Mouse (Mus musculus) thymus, adult 2 months (tissue): ENCODE data around the gene Psmb10. TPM values are rescaled to one million over a fixed set of nuclear protein-coding genes. Genes with fewer than 3 reads are reported as not detected.
"Not testable (repeated sequence)": the region's sequence is repeated elsewhere in the genome, so short reads cannot be mapped to it uniquely, and the experiment has no call there.

ENCODE experiments used
- DNase-seq: peaks from one replicate; pipeline ENCODE4 v3.0.0; 2021
- H3K27ac ChIP-seq: fragments of 200-500 bp; 2 replicates; pipeline ENCODE4 v1.5.1; 2012; ENCODE audit warnings: low read length, control low read depth; ENCODE audit not compliant: control insufficient read depth, insufficient read depth
- H3K27me3 ChIP-seq: fragments of 200-500 bp; 2 replicates; pipeline ENCODE4 v1.6.1; 2012; ENCODE audit warnings: mild to moderate bottlenecking, low read length, moderate library complexity, mixed read lengths; ENCODE audit not compliant: control insufficient read depth, insufficient read depth
- H3K36me3 ChIP-seq: fragments of 200-500 bp; 2 replicates; pipeline ENCODE4 v1.6.1; 2012; ENCODE audit warnings: mild to moderate bottlenecking, low read length, moderate library complexity; ENCODE audit not compliant: control insufficient read depth, insufficient read depth
- H3K4me1 ChIP-seq: fragments of 200-500 bp; replicated peaks from 2 replicates; pipeline ENCODE4 v1.6.1; 2012; ENCODE audit warnings: low read length; ENCODE audit not compliant: control insufficient read depth, insufficient read depth
- H3K4me3 ChIP-seq: fragments of 200-500 bp; 2 replicates; pipeline ENCODE4 v1.5.1; 2012; ENCODE audit warnings: mild to moderate bottlenecking, low read length, control low read depth, moderate library complexity; ENCODE audit not compliant: control insufficient read depth, insufficient read depth
- CTCF ChIP-seq: fragments of 200-500 bp; IDR thresholded peaks from 2 replicates; pipeline ENCODE4 v1.5.1; 2012; ENCODE audit warnings: mild to moderate bottlenecking, control low read depth, low read length, moderate library complexity, borderline replicate concordance; ENCODE audit not compliant: control insufficient read depth, poor library complexity, insufficient read depth; ENCODE audit errors: extremely low read depth
- POLR2A ChIP-seq: fragments of 200-500 bp; IDR thresholded peaks from 2 replicates; pipeline ENCODE4 v1.6.1; 2012; ENCODE audit warnings: mild to moderate bottlenecking, low read length, control low read depth, moderate library complexity; ENCODE audit not compliant: control insufficient read depth, poor library complexity, insufficient read depth; ENCODE audit errors: extremely low read depth
- WGBS: fragments of 180-500 bp; shearing (Covaris S2); methylation state at CpG from one replicate; pipeline ENCODE4 v1.1.7; 2018; 5-methylcytosine and 5-hydroxymethylcytosine counted together
- polyA plus RNA-seq: library from polyadenylated mRNA; depleted of rRNA; stranded (reverse); fragments of >200 nt; gene quantifications from 2 replicates; pipeline ENCODE4 v1.2.3, GENCODE M21; 2012; rRNA removed

Psmb10 gene
- 375 and 484 TPM in 2 replicates for polyA plus RNA-seq

- Histone ChIP-seq H3K4me3 (peak within 1 kb of the TSS; percentile 87), H3K4me1 (peaks cover 15% of the 10 kb centered on the region), H3K27me3 (no peaks in the 10 kb centered on the region), H3K36me3 (no peaks in the 10 kb centered on the region), H3K27ac (peak within 1 kb of the TSS; percentile 91)
- peak; percentile 49 for DNase-seq
- no peak for TF ChIP-seq POLR2A
- no peak for TF ChIP-seq CTCF
- 6% methylated on average over 4 of the region's 4 CpGs for WGBS
Observed at GRCm38 (mm10) chr8:105938306-105938669, at the start of gene Psmb10. TSS of gene Psmb10 (minus strand) at chr8:105938444.

GRCm38 (mm10) chr8:105983406-105983805 is 45.2 kb upstream of the Psmb10 start:
- not testable (repeated sequence) for H3K27me3 ChIP-seq, H3K36me3 ChIP-seq, H3K4me3 ChIP-seq, DNase-seq, H3K4me1 ChIP-seq, H3K27ac ChIP-seq
- WGBS = 35% methylated on average over 11 of the region's 11 CpGs

- no peaks in the 10 kb centered on the region for H3K27me3 ChIP-seq
- no peak overlapping the region for H3K27ac ChIP-seq
- TF ChIP-seq CTCF (no peak), POLR2A (no peak)
- H3K4me1 ChIP-seq = peaks cover 4% of the 10 kb centered on the region; the same call in 1 of the 2 replicates
- no peak for DNase-seq
- H3K36me3 ChIP-seq = no peaks in the 10 kb centered on the region
- WGBS = 89% methylated on average over 1 of the region's 1 CpGs
- no peak overlapping the region for H3K4me3 ChIP-seq
Observed at GRCm38 (mm10) chr8:105981146-105981545, 42.9 kb upstream of the Psmb10 start.

GRCm38 (mm10) chr8:105979325-105979724 is 41.1 kb upstream of the Psmb10 start, which contains the start of gene Dpep3:
TSS of gene Dpep3 (minus strand) at chr8:105979429.
- no peak for DNase-seq
- H3K27ac ChIP-seq = no peak within 1 kb of the TSS
- H3K27me3 ChIP-seq = no peaks in the 10 kb centered on the region
- H3K4me1 ChIP-seq = peaks cover 4% of the 10 kb centered on the region; the same call in 1 of the 2 replicates
- WGBS = 95% methylated on average over 15 of the region's 15 CpGs
- no peak for TF ChIP-seq POLR2A
- TF ChIP-seq CTCF = no peak
- H3K4me3 ChIP-seq = no peak within 1 kb of the TSS
- no peaks in the 10 kb centered on the region for H3K36me3 ChIP-seq

GRCm38 (mm10) chr8:105975363-105975762 is 37.1 kb upstream of the Psmb10 start:
- H3K27ac ChIP-seq = no peak overlapping the region
- H3K36me3 ChIP-seq = no peaks in the 10 kb centered on the region
- WGBS = 83% methylated on average over 7 of the region's 7 CpGs
- H3K4me3 ChIP-seq = no peak overlapping the region
- H3K27me3 ChIP-seq = no peaks in the 10 kb centered on the region
- no peak for DNase-seq
- no peaks in the 10 kb centered on the region for H3K4me1 ChIP-seq
- no peak for TF ChIP-seq CTCF
- TF ChIP-seq POLR2A = no peak

GRCm38 (mm10) chr8:105971019-105971720 is 32.9 kb upstream of the Psmb10 start:
- DNase-seq = no peak
- H3K27me3 ChIP-seq = no peaks in the 10 kb centered on the region
- no peak for TF ChIP-seq POLR2A
- TF ChIP-seq CTCF = no peak
- H3K4me1 ChIP-seq = peaks cover 10% of the 10 kb centered on the region
- no peak overlapping the region for H3K4me3 ChIP-seq
- 91% methylated on average over 8 of the region's 8 CpGs for WGBS
- H3K27ac ChIP-seq = no peak overlapping the region
- no peaks in the 10 kb centered on the region for H3K36me3 ChIP-seq

DNA sequence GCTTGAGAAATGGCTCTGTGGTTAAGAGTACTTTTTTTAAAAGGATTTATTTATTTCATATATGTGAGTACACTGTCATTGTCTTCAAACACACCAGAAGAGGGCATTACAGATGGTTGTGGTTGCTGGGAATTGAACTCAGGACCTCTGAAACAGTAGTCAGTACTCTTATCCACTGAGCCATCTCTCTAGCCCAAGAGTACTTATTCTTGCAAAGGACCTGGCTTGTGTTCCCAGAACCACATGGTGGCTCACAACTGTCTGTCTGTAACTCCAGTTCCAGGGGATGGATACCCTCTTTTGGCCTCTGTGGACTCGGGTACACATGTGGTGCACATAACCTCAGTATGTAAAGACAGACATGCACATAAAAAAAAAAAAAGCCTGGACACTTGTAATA is 31.1 kb upstream of the Psmb10 start:
- Histone ChIP-seq H3K4me1 (peaks cover 19% of the 10 kb centered on the region), H3K36me3 (no peaks in the 10 kb centered on the region), H3K27ac (no peak overlapping the region), H3K4me3 (no peak overlapping the region), H3K27me3 (no peaks in the 10 kb centered on the region)
- 78% methylated on average over 1 of the region's 1 CpGs for WGBS
- TF ChIP-seq POLR2A = no peak
- no peak for TF ChIP-seq CTCF
- DNase-seq = no peak
